Mouse (Mus musculus) fat pad, adult 2 months (tissue): ENCODE results near the gene Mybph.
"Not testable (repeated sequence)": the region's sequence is repeated elsewhere in the genome, so short reads cannot be mapped to it uniquely, and the experiment has no call there.

Experiments used
- DNase-seq: peaks from one replicate; pipeline ENCODE4 v3.0.0-alpha.2; 2011; ENCODE audit warnings: low read depth, low spot score; ENCODE audit errors: extremely low read depth

The Mybph gene

GRCm38 (mm10) chr1:134232326-134232725, 39.1 kb downstream of the Mybph start:
- DNase-seq = no peak

DNA sequence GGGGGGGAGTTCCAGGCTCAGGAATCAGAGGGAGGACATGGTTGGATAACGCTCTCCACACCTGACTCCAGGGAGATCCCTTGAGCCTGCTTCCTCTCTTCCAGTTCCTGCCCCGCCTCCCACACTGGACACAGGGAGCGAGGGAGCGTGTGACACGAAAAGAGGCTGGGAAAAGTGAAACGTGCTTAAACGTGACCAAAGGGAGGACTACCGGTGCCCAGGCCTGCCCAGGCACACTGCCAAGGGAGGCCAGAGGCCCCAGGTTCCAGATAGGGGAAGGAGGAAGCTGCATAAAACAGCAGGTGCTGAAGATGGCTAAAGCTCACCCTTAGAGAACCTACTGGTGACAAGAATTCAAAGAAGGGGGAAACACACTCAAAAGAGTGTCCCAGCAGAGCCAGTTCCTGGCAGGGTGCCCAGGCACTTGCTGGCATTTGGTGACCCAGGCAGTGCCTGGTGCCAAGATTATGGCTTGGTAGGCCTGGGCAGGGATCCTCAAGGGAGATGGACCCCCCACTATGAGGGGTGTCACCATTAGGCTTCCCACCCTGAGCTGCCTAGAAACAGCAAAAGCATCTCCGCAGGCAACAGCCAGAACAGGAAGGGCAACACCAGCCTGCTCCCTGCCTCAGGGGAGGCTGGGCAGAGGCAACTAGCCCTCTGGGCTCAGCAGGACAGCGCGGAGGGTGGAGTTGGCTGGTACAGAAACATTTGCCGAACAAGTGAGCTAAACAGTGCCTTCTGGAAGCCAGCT, 39.7 kb downstream of the Mybph start:
- DNase-seq = no peak

- no peak for DNase-seq
Measured at GRCm38 (mm10) chr1:134233681-134234454, 40.6 kb downstream of the Mybph start.

DNA sequence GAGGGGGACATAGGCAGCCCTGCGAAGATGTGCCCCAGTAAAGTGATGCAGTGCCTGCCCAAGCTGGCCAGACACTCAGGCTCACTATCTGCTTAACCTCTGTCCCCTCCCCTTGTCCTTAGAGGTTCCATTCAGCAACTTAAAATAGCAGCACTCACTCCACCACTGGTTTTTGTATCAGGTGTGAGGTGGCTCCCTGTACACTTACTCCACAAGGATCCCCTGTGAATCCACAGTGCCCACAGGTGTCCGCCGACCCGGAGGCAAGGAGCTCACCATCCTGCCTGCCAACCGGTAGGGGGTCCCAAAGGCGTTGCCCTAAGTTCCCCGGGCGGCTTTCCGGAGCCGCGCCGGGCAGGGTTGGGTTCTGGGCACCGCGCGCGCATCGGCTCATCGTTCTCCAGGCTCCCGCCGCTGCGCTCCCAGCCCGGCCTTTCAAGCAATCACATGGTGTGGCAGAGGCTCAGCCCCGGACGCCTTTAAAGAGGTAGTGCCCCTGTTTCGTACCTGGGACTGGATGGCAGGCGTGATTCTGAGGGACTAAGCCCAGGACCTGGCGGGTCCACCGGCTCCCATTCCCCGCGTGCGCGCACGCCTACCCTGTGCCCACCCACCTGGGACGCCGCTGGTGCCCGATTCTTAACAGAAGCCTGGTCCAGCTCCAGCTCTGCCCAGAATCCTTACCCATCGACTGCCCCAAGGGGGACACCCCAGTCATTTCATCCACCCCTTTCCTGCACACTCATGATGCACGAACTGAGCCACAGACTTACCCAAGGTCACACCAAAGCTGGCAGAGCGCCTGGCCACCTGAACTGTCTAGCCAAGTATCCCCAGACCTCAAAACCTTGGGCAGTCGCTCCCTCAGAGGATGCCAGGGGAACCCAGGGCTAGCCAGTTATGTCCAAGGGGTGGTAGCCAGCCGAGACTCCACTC, 41.5 kb downstream of the Mybph start:
- no peak for DNase-seq

DNA sequence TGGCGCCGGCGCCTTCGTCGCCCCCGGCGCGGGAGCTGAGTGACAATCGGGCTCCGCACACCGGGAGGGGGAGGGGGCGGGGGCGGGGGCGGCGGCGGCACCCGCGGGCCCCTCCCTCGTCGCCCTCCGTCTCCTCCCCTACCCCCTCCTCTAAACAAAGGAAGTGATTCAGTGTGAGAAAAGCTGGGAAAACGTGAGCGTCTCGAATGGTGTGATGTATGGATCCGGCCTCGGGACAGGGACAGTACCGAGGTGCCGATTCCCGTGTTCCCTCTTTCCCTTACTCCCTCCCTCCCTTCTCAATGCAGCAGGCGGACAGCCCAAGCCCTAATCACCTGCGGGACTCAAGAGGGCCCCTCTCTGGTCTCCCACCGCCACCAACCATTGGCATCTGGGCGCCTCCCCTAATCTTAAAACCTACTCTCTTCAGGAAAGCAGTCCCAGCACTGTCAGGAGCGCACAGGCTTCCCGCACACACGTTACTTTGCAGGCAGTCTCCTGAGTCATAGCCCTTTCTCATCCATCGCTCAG, 42.2 kb downstream of the Mybph start, which contains the start of gene Adora1:
Adora1 (minus strand) TSS at position 41 of the 531 bp plus-strand sequence.
- no peak for DNase-seq

DNA sequence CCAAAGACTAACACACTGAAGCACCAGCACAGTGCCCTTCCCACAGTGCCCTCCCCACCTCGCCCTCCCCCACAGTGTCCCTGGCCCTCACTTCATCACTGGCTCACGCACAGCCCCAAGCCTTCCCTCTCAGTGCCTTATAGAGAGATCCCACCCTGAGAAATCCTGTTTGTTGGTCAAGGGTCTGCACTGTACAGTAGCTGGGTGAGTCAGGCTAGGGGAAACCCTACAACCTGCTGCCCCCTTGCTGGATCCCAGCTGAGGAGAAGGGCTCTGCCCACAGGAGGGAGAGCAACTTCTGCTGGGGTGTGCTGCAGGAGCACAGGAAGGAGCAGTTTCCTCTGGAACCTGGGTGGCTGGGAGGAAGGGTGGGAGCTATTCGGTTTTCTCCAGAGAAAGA, 42.9 kb downstream of the Mybph start:
- no peak for DNase-seq

DNA sequence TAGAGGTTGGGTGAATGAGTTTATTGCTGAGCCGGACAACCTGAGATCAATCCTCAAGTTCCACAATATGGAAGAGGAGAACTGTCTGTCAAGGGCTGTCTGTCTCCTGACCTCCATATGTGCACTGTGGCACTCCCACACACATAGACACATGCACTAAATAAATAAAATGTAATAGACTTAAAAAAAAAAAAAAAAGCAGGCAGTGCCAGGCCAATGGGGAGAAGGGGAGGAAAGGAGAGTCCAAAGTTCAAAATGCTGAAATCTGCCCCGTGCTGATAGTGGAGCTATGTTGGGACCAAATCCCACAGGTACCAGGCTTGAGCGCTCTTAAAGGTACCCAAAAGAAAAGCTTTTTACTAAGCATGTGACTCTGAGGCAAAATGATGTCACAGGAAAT, 44.2 kb downstream of the Mybph start:
- no peak for DNase-seq

DNA sequence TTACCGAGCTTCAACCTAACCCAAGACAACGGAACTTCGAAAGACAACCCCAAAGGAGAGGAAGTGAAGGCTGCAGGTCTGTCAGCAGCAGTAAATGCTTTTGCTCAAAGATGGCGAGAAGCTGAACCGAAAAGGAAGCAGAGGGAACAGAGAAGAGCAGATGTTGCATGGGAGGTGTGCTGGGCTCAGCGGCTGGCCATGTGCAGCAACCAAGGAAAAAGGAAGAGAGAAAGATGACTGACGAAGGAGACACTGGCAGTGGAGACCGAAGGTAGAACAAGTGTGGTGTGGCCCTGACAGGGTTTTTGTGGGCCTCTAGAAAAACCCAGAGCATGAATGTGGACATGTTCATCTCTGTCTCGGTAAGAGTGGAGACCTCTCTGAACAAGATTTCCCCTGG, 47.5 kb downstream of the Mybph start:
- DNase-seq = no peak

GRCm38 (mm10) chr1:134241298-134241697, 48.0 kb downstream of the Mybph start:
- DNase-seq = no peak

- no peak for DNase-seq
Measured at GRCm38 (mm10) chr1:134242286-134242685, 49.0 kb downstream of the Mybph start.

GRCm38 (mm10) chr1:134243505-134243904, 50.3 kb downstream of the Mybph start:
- DNase-seq = no peak

DNA sequence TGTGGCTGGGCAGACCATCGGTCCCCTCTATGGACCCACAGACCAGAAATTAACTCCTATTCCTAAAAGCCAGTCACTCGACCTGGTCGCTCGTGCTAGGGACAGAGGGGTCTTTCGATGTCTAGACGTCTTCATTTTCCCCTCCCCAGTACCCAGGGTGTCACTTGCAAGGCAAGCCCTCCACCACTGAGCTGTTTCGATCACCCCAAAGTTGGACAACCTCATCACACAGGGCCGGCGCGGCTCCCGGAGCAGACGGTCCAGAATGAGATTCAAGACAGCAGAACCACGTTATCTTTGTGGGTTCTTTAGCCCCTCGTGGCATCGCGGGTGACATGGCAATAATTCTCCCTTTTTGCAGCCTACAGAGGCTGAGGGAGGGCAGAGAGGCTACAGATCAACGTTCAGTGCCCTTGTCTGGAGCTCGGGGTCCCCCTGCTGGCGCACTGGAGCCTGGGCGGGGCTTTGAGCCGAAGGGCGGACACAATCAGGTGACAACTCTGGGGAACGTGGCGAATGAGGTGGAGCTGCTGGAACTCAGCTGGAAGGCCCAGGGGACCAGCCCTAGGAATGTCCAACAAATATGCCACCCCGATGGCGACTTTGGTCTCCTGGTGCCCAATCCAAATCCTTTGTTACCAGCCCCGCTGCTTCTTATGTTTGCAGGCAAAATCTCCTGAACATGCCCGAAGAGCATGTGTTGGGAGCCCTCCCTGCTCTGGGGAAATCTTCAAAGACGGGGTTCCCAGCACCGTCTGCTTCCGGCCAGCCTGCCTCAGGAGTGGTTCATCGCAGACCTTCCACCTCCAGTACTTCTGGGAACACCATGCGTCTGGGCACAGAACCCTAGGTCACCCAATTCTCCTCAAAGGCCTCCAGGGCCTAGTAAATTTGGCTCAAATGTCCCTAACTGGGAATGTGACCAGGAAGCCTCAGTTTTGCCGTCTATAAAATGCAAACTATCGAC, 51.0 kb downstream of the Mybph start:
- DNase-seq = no peak

GRCm38 (mm10) chr1:134245004-134245717, 51.9 kb downstream of the Mybph start:
- DNase-seq = no peak

- no peak for DNase-seq
Measured at GRCm38 (mm10) chr1:134246590-134246989, 53.3 kb downstream of the Mybph start.

- DNase-seq = not testable (repeated sequence)
Measured at GRCm38 (mm10) chr1:134249681-134250080, 56.4 kb downstream of the Mybph start.
